Mouse (Mus musculus) megakaryocyte, embryonic 14.5 days (primary cell): ENCODE measurements around the gene Hsp90ab1. TPM values are rescaled to one million over a fixed set of nuclear protein-coding genes. Genes with fewer than 3 reads are reported as not detected.
A peak's percentile ranks its signal among the peaks of the same experiment; 100 is the strongest.

Experiments
- H3K27me3 ChIP-seq: replicated peaks from 2 replicates; pipeline ENCODE3; 2012; ENCODE audit warnings: inconsistent platforms
- H3K36me3 ChIP-seq: replicated peaks from 2 replicates; pipeline ENCODE3; 2012; ENCODE audit warnings: low read length, inconsistent platforms, mixed read lengths
- H3K4me1 ChIP-seq: 2 replicates; pipeline ENCODE4 v1.6.1; 2012; ENCODE audit warnings: inconsistent platforms
- H3K4me3 ChIP-seq: replicated peaks from 2 replicates; pipeline ENCODE3; 2012; ENCODE audit warnings: moderate library complexity, mild to moderate bottlenecking, inconsistent platforms
- H3K9me3 ChIP-seq: 2 replicates; pipeline ENCODE4 v1.6.1; 2012; ENCODE audit warnings: inconsistent platforms
- FLI1 ChIP-seq: IDR thresholded peaks from 2 replicates; pipeline ENCODE4 v1.6.1; 2012; ENCODE audit warnings: low read length, inconsistent platforms, mixed read lengths
- GATA1 ChIP-seq: IDR thresholded peaks from 3 replicates; pipeline ENCODE4 v1.6.1; 2012; ENCODE audit warnings: mixed read lengths, low read length, inconsistent platforms, borderline replicate concordance
- polyA plus RNA-seq: library from polyadenylated mRNA; stranded (reverse); fragments of >175 nt; gene quantifications from 2 replicates; pipeline ENCODE4 v1.2.3, GENCODE M21; 2012; ENCODE audit warnings: low replicate concordance; ENCODE audit not compliant: insufficient read depth

The Hsp90ab1 gene
- polyA plus RNA-seq = 292 and 435 TPM in 2 replicates

DNA sequence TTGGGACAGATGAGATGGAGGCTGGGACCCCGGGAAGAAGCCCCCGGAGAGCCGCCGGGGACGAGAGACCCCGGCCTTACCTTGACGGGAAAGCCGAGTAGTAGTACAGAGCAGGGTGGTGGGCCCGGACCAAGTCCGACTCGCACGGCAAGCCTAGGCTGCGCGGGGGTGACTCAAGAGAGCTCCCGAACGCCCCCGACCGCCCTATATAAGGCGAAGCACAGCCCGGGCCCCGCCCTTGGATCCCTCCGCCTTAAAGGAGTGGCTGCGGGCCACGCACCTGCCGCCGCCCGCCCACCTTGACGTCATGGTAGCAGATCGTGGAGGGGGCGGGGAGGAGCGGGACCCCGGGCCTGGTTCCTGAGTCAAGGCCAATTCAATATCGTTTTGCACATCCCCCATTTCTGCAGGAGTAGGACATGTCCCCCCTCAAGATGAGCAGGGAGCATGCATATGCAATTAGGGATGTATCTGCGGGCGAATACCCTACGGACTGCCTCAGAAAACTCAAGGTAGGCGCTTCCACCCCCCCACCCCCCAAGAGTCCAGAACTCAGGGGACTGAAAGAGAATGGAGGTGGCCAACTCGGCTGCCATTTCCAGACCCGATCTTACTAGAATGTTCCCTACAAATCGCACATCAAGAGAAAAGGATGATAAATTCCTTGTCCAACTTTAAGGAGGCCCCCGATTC is at the start of gene Hsp90ab1:
TSS of gene Hsp90ab1 (minus strand) at position 185 of the 693 bp plus-strand sequence.
- TF ChIP-seq GATA1 = no peak
- TF ChIP-seq FLI1 = no peak
- Histone ChIP-seq H3K27me3 (no peaks in the 10 kb centered on the region), H3K36me3 (peaks cover 37% of the 10 kb centered on the region), H3K4me3 (peak within 1 kb of the TSS; percentile 98), H3K4me1 (peaks cover 41% of the 10 kb centered on the region), H3K9me3 (no peaks in the 10 kb centered on the region)

GRCm38 (mm10) chr17:45619386-45620256 is 46.5 kb upstream of the Hsp90ab1 start:
- peaks cover 24% of the 10 kb centered on the region for H3K4me1 ChIP-seq
- H3K9me3 ChIP-seq = peaks cover 3% of the 10 kb centered on the region; the same call in 1 of the 2 replicates
- TF ChIP-seq GATA1 = no peak
- TF ChIP-seq FLI1 = no peak
- peaks cover 63% of the 10 kb centered on the region for H3K27me3 ChIP-seq
- no peaks in the 10 kb centered on the region for H3K36me3 ChIP-seq
- peak overlapping the region; percentile 75 for H3K4me3 ChIP-seq

DNA sequence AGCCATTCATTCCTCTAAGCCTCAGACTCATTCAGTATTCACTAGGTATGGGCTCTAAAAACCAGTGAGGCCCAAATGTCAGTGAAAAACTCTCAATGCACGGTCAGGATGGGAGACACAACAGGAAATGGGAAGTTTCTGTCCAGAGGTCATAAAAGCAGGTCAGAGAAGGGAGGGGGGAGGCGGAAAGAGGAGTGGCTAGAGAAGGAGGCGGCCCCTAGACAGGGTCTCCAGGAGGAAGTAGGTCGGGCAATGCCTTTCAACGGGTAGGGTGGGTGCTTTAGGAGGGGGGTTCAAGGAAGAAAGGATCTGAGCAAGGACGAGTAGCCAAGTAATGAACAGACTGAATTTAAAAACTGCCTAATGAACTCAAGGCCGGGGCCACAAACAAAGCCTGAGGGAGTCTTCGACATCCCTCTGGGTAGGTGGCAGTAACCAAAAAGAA is 45.9 kb upstream of the Hsp90ab1 start:
- H3K36me3 ChIP-seq = no peaks in the 10 kb centered on the region
- no peak for TF ChIP-seq FLI1
- TF ChIP-seq GATA1 = no peak
- peak overlapping the region; percentile 75 for H3K4me3 ChIP-seq
- peaks cover 60% of the 10 kb centered on the region for H3K27me3 ChIP-seq
- H3K9me3 ChIP-seq = peaks cover 3% of the 10 kb centered on the region; the same call in 1 of the 2 replicates
- H3K4me1 ChIP-seq = peaks cover 24% of the 10 kb centered on the region

DNA sequence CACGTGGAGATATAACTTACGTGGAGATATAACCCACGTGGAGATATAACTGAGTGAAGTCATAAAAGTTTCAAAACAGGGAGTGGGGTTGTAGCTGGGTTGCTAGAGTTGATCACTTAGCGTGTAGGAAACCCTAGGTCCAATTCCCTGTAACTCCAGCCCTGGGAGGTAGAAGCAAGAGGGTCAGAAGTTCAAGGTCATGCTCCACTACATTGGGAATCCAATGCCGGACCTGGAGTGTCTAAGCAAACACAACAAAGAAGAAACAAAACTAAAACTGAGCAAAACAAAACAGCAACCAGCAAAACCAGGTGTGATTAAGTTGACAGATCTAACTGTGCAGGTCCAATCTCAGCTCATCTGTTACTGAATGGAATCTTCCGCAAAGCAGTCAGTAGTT is 44.6 kb upstream of the Hsp90ab1 start:
- H3K27me3 ChIP-seq = peaks cover 64% of the 10 kb centered on the region
- H3K4me3 ChIP-seq = no peak overlapping the region
- peaks cover 24% of the 10 kb centered on the region for H3K4me1 ChIP-seq
- H3K9me3 ChIP-seq = peaks cover 7% of the 10 kb centered on the region
- H3K36me3 ChIP-seq = no peaks in the 10 kb centered on the region
- no peak for TF ChIP-seq GATA1
- TF ChIP-seq FLI1 = no peak

GRCm38 (mm10) chr17:45616679-45617078 is 43.6 kb upstream of the Hsp90ab1 start:
- Histone ChIP-seq H3K4me3 (no peak overlapping the region), H3K27me3 (peaks cover 68% of the 10 kb centered on the region), H3K9me3 (peaks cover 10% of the 10 kb centered on the region), H3K36me3 (no peaks in the 10 kb centered on the region), H3K4me1 (peaks cover 27% of the 10 kb centered on the region)
- no peak for TF ChIP-seq GATA1

- H3K4me1 ChIP-seq = peaks cover 27% of the 10 kb centered on the region
- TF ChIP-seq GATA1 = no peak
- no peak for TF ChIP-seq FLI1
- no peak overlapping the region for H3K4me3 ChIP-seq
- peaks cover 66% of the 10 kb centered on the region for H3K27me3 ChIP-seq
- H3K9me3 ChIP-seq = peaks cover 7% of the 10 kb centered on the region
- H3K36me3 ChIP-seq = no peaks in the 10 kb centered on the region
These were observed 43.1 kb upstream of the Hsp90ab1 start for GRCm38 (mm10) chr17:45616046-45616650.

- TF ChIP-seq GATA1 (no peak), FLI1 (no peak)
- H3K4me1 ChIP-seq = peaks cover 12% of the 10 kb centered on the region
These were observed 39.9 kb upstream of the Hsp90ab1 start for GRCm38 (mm10) chr17:45612921-45613320.

GRCm38 (mm10) chr17:45612008-45612407 is 38.9 kb upstream of the Hsp90ab1 start:
- peaks cover 17% of the 10 kb centered on the region for H3K9me3 ChIP-seq
- TF ChIP-seq GATA1 (no peak), FLI1 (no peak)
- no peaks in the 10 kb centered on the region for H3K36me3 ChIP-seq
- peaks cover 12% of the 10 kb centered on the region for H3K4me1 ChIP-seq
- H3K4me3 ChIP-seq = no peak overlapping the region
- peaks cover 70% of the 10 kb centered on the region for H3K27me3 ChIP-seq

More at GRCm38 (mm10) chr17:45612921-45613320, 39.9 kb upstream of the Hsp90ab1 start:
- H3K9me3 ChIP-seq = peaks cover 10% of the 10 kb centered on the region
- peaks cover 73% of the 10 kb centered on the region for H3K27me3 ChIP-seq
- H3K36me3 ChIP-seq = no peaks in the 10 kb centered on the region
- H3K4me3 ChIP-seq = no peak overlapping the region

DNA sequence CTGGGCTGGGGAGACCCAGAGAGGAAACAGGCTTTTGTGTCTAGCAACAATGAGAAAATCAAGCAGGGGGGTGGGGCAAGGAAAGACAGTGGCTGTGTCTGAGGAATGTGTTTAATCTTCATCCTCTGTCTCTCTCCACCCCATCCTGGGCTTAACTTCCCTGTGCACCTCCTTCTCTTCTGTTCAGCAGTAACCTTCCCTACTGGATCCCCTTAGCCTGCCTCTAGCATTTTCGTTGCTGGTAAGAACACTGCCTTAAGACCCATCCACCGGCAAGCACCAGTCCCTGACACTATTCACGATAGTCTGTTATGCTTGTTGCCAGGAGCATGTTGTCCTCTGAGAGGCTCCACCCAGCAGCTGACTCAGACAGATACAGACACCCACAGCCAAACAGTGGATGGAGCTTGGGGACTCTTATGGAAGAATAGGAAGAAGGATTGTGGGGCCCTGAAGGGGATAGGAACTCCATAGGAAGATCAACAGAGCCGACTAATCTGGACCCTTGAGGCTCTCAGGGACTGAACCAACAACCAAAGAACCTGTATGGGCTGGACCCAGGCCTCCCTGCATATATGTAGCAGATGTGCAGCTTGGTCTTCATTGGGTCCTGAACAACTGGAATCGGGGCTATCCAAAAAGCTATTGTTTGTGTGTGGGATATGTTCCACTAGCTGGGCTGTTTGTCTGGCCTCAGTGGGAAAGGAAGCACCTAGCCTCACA is 37.2 kb upstream of the Hsp90ab1 start:
- no peak for TF ChIP-seq FLI1
- no peak for TF ChIP-seq GATA1
- peaks cover 8% of the 10 kb centered on the region for H3K4me1 ChIP-seq
- peaks cover 18% of the 10 kb centered on the region for H3K9me3 ChIP-seq
- H3K4me3 ChIP-seq = peak overlapping the region; percentile 46
- peaks cover 60% of the 10 kb centered on the region for H3K27me3 ChIP-seq
- H3K36me3 ChIP-seq = no peaks in the 10 kb centered on the region
